Mouse (Mus musculus) embryonic facial prominence, embryonic 14.5 days (tissue): Measurements from ENCODE around the gene Noa1. TPM values are rescaled to one million over a fixed set of nuclear protein-coding genes. Genes with fewer than 3 reads are reported as not detected.

ENCODE experiments used
- ATAC-seq: fragments of 200-750 bp; cut with Nextera tagmentation; 2 replicates; pipeline ENCODE4 v1.8.0; 2017; ENCODE audit warnings: low read depth, moderate number of reproducible peaks, moderate TSS enrichment
- DNase-seq: peaks from one replicate; pipeline ENCODE4 v3.0.0-alpha.2; 2015; ENCODE audit warnings: low spot score
- H3K27ac ChIP-seq: fragments of 300-500 bp; sonication (generic); replicated peaks from 2 replicates; pipeline ENCODE4 v1.5.1; 2014; ENCODE audit warnings: low read depth, mild to moderate bottlenecking, low read length, moderate library complexity
- H3K27me3 ChIP-seq: fragments of 300-500 bp; sonication (generic); replicated peaks from 2 replicates; pipeline ENCODE4 v1.6.1; 2014; ENCODE audit warnings: low read length; ENCODE audit not compliant: control insufficient read depth, insufficient read depth
- H3K36me3 ChIP-seq: fragments of 300-500 bp; sonication (generic); 2 replicates; pipeline ENCODE4 v1.6.1; 2014; ENCODE audit warnings: low read length, mixed read lengths; ENCODE audit not compliant: control insufficient read depth, insufficient read depth
- H3K4me1 ChIP-seq: fragments of 300-500 bp; sonication (generic); 2 replicates; pipeline ENCODE4 v1.6.1; 2014; ENCODE audit warnings: antibody characterized with exemption, low read length; ENCODE audit not compliant: control insufficient read depth, insufficient read depth
- H3K4me2 ChIP-seq: fragments of 300-500 bp; sonication (generic); 2 replicates; pipeline ENCODE4 v1.6.1; 2014; ENCODE audit warnings: low read depth, mild to moderate bottlenecking, low read length, moderate library complexity, mixed read lengths
- H3K4me3 ChIP-seq: fragments of 300-500 bp; sonication (generic); 2 replicates; pipeline ENCODE4 v1.5.1; 2014; ENCODE audit warnings: low read depth, mild to moderate bottlenecking, low read length
- H3K9ac ChIP-seq: fragments of 300-500 bp; sonication (generic); 2 replicates; pipeline ENCODE4 v1.6.1; 2014; ENCODE audit warnings: low read depth, mild to moderate bottlenecking, low read length, moderate library complexity, mixed read lengths
- H3K9me3 ChIP-seq: fragments of 300-500 bp; sonication (generic); 2 replicates; pipeline ENCODE4 v1.6.1; 2016; ENCODE audit warnings: low read length; ENCODE audit not compliant: control insufficient read depth
- WGBS: fragments of 180-500 bp; shearing (Covaris S2); extraction: QIAGEN DNeasy Blood & Tissue Kit; methylation state at CpG from one replicate; pipeline ENCODE4 v1.1.7; 2014; 5-methylcytosine and 5-hydroxymethylcytosine counted together
- polyA plus RNA-seq: library from polyadenylated mRNA; unstranded; fragments of >200 nt; fragmentation: Nextera tagmentation; extraction: Ambion mirVana; gene quantifications from 2 replicates; pipeline ENCODE4 v1.2.1, GENCODE M21; 2014

Noa1 gene
- polyA plus RNA-seq, 1 experiment from 2014 or later = 25.6 TPM

DNA sequence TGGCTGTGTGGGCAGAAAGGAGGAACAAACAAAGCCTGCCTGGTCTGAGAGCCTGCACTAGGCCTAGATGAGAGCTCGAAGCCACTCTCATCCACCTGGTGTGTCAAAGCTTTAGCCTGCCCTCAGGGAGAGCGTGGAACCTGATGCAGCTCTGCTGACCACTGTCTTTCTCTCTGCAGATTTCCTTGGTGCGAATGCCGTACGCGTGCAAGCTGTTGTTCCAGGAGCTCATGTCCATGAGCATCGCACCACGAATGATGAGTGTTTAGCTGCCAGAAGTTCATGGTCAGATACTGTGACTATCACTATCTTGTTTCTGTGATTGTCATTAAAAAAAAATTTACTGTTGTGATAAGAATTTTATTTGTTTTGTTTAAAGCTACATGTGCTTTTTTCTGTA lies 39.0 kb upstream of the Noa1 start:
- 96% methylated on average over 8 of the region's 8 CpGs for WGBS
- Histone ChIP-seq H3K27me3 (no peaks in the 10 kb centered on the region), H3K4me1 (no peaks in the 10 kb centered on the region), H3K4me3 (no peak overlapping the region), H3K4me2 (no peak overlapping the region), H3K36me3 (peaks cover 72% of the 10 kb centered on the region), H3K9ac (no peak overlapping the region), H3K27ac (no peak overlapping the region), H3K9me3 (no peaks in the 10 kb centered on the region)
- ATAC-seq (no peak), DNase-seq (no peak)

DNA sequence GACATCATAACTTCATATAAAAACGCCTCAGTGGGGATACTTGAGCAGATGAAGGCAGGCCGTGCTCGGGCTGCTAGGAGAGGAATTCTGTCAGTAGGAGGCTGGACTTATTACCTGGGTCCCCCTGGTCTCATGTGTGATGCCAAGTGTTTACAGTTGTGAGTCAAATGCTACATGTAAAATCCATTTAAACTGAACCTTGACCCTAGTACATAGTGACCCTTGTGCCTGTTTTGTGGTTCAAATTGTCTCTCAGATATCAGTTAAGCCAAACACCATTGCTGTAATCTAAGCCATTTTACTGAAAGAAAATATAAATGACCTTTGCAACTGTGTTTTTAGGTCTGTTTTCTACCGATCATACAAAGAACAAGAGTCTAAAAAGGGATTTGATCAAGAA lies 30.1 kb upstream of the Noa1 start:
- Histone ChIP-seq H3K4me2 (no peak overlapping the region), H3K27ac (no peak overlapping the region), H3K27me3 (no peaks in the 10 kb centered on the region), H3K4me3 (no peak overlapping the region), H3K36me3 (peaks cover 97% of the 10 kb centered on the region), H3K9ac (no peak overlapping the region), H3K9me3 (no peaks in the 10 kb centered on the region), H3K4me1 (no peaks in the 10 kb centered on the region)
- 84% methylated on average over 4 of the region's 4 CpGs for WGBS
- ATAC-seq (no peak), DNase-seq (no peak)

DNA sequence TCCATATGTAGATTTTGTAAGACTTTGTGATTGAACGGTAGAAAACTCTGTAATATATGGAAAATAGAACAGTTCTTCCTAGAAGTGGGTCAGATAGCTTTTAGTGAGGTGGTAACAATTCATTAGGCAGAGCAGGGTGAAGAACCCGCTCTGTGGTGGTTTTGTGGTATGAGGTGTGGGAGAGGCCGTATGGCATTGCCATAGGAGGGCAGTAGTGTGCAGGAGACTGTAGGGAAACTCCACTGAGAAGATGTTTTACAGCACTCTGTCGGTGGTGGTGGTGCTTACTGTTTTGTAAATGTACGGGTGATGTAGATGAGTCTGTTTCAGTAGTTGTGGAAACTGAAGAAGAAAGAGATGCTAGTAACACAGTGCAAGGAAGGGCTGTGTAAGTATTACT lies 20.3 kb upstream of the Noa1 start:
- Histone ChIP-seq H3K36me3 (peaks cover 87% of the 10 kb centered on the region), H3K4me1 (no peaks in the 10 kb centered on the region), H3K4me2 (no peak overlapping the region), H3K4me3 (no peak overlapping the region), H3K27ac (no peak overlapping the region), H3K27me3 (no peaks in the 10 kb centered on the region), H3K9ac (no peak overlapping the region), H3K9me3 (no peaks in the 10 kb centered on the region)
- ATAC-seq (no peak), DNase-seq (no peak)
- WGBS = 73% methylated on average over 5 of the region's 5 CpGs

- Histone ChIP-seq H3K36me3 (peaks cover 96% of the 10 kb centered on the region), H3K9ac (no peak overlapping the region), H3K27ac (no peak overlapping the region), H3K27me3 (no peaks in the 10 kb centered on the region), H3K4me1 (no peaks in the 10 kb centered on the region), H3K4me3 (no peak overlapping the region), H3K9me3 (no peaks in the 10 kb centered on the region), H3K4me2 (no peak overlapping the region)
- 77% methylated on average over 1 of the region's 1 CpGs for WGBS
- ATAC-seq (no peak), DNase-seq (no peak)
Observed at GRCm38 (mm10) chr5:77324936-77325335, 15.1 kb upstream of the Noa1 start.

DNA sequence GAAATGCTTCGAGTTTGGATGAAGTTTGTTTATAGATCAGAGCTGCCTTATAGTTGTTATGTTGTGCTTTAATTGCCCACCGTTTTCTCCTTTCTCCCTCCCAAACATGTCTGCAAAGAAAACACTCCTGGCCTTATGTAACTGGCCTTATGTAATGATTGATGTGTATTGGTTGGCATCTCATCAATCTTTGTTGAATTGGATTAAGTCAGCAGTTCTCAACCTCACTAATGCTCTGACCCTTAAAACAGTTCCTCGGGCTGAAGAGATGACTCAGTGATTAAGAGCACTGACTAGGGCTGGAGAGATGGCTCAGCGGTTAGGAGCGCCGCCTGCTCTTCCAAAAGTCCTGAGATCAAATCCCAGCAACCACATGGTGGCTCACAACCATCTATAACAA lies 5.1 kb upstream of the Noa1 start:
- Histone ChIP-seq H3K36me3 (peaks cover 60% of the 10 kb centered on the region), H3K4me1 (peaks cover 8% of the 10 kb centered on the region; the same call in 1 of the 2 replicates), H3K4me2 (no peak overlapping the region), H3K9me3 (no peaks in the 10 kb centered on the region), H3K27me3 (no peaks in the 10 kb centered on the region), H3K4me3 (no peak overlapping the region), H3K27ac (no peak overlapping the region), H3K9ac (no peak overlapping the region)
- no peak for DNase-seq
- 90% methylated on average over 6 of the region's 6 CpGs for WGBS
- no peak for ATAC-seq

DNA sequence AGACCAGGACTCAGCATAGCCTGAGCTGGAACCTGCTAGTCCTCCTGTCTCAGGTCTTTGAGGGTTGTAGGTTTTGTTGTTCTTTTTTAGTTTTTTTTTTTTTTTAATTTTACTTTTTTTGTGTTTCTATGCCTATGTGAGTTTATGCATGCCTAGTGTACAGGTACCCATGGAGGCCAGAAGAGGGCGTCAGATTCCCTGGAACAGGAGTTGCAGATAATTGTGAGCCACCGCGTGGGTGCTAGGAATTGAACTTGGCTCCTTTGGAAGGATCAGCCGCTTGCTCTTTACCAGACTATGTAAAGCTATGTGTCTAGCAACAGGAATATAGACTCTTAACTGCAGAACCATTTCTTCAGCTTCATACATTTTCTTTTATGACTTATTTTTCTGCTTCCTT lies 4.3 kb upstream of the Noa1 start:
- no peaks in the 10 kb centered on the region for H3K9me3 ChIP-seq
- H3K27ac ChIP-seq = no peak overlapping the region
- H3K4me2 ChIP-seq = no peak overlapping the region
- peaks cover 8% of the 10 kb centered on the region; the same call in 1 of the 2 replicates for H3K4me1 ChIP-seq
- peaks cover 54% of the 10 kb centered on the region for H3K36me3 ChIP-seq
- H3K4me3 ChIP-seq = no peak overlapping the region
- H3K27me3 ChIP-seq = no peaks in the 10 kb centered on the region
- no peak overlapping the region for H3K9ac ChIP-seq
- DNase-seq (no peak), ATAC-seq (no peak)
- WGBS = 93% methylated on average over 4 of the region's 4 CpGs

GRCm38 (mm10) chr5:77309051-77309906 lies 605 bp downstream of the Noa1 start:
- DNase-seq = peak; percentile 7
- H3K4me1 ChIP-seq = peaks cover 18% of the 10 kb centered on the region
- peak overlapping the region; percentile 99 for H3K4me2 ChIP-seq
- ATAC-seq = peak; percentile 28
- H3K9ac ChIP-seq = peak overlapping the region; percentile 89
- WGBS = under 1% methylated on average over 61 of the region's 76 CpGs
- H3K27me3 ChIP-seq = no peaks in the 10 kb centered on the region
- no peaks in the 10 kb centered on the region for H3K9me3 ChIP-seq
- peaks cover 38% of the 10 kb centered on the region for H3K36me3 ChIP-seq
- H3K27ac ChIP-seq = peak overlapping the region; percentile 88; the same call in 1 of the 2 replicates
- H3K4me3 ChIP-seq = peak overlapping the region; percentile 86

DNA sequence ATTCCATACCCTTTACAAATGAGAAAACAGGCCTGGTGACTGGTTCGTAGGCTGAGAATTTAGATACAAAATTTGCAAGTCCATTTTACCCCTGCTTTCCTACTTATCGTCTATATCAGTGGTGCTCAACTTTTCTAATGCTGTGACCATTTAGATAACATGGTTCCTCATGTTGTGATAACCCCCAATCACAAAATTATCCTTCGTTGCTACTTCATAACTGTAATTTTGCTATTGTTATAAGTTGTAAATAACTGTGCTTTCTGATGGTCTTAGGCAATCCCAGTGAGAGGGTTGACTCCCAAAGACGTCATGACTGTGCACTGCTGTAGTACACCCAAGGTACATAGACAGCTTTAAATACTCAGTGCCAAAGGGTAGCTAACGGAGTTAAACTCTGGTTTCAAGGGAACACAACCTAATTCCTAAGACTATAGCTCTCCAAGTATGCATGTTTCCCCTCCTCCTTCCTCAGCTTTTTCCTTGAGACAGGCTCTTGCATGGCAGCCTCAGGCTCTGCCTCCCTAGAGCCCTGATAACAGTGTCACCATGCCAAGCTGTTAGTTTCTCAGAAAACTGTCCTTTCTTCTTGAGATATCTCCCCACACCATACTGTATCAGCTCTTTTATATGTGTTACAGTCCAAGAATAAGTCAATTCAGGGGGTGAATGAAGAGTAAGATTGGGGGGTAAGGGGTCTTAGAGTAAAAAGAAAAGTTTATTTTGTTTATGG lies 1.9 kb downstream of the Noa1 start:
- 72% methylated on average over 5 of the region's 5 CpGs for WGBS
- ATAC-seq (no peak), DNase-seq (no peak)
- Histone ChIP-seq H3K36me3 (peaks cover 38% of the 10 kb centered on the region), H3K9me3 (no peaks in the 10 kb centered on the region), H3K27me3 (no peaks in the 10 kb centered on the region), H3K4me1 (peaks cover 18% of the 10 kb centered on the region), H3K4me2 (peak overlapping the region; percentile 99), H3K27ac (no peak overlapping the region), H3K9ac (peak overlapping the region; percentile 89), H3K4me3 (peak overlapping the region; percentile 86)
